Mouse (Mus musculus) liver, embryonic 15.5 days (tissue): ENCODE measurements around the gene Tex10. TPM values are rescaled to one million over a fixed set of nuclear protein-coding genes. Genes with fewer than 3 reads are reported as not detected.
A peak's percentile ranks its signal among the peaks of the same experiment; 100 is the strongest.

Source experiments
- ATAC-seq: fragments of 200-750 bp; cut with Nextera tagmentation; 2 replicates; pipeline ENCODE4 v1.8.0; 2017; ENCODE audit warnings: moderate number of reproducible peaks, mild to moderate bottlenecking, moderate library complexity; ENCODE audit not compliant: insufficient read depth
- H3K27ac ChIP-seq: fragments of 300-500 bp; sonication (generic); replicated peaks from 2 replicates; pipeline ENCODE4 v1.5.1; 2015; ENCODE audit warnings: mild to moderate bottlenecking, inconsistent platforms
- H3K27me3 ChIP-seq: fragments of 300-500 bp; sonication (generic); 2 replicates; pipeline ENCODE4 v1.6.1; 2015; ENCODE audit warnings: mild to moderate bottlenecking, inconsistent platforms
- H3K36me3 ChIP-seq: fragments of 300-500 bp; sonication (generic); replicated peaks from 2 replicates; pipeline ENCODE4 v1.6.1; 2015; ENCODE audit warnings: moderate library complexity, mild to moderate bottlenecking, inconsistent platforms
- H3K4me1 ChIP-seq: fragments of 300-500 bp; sonication (generic); replicated peaks from 2 replicates; pipeline ENCODE4 v1.6.1; 2015; ENCODE audit warnings: inconsistent platforms
- H3K4me2 ChIP-seq: fragments of 300-500 bp; sonication (generic); 2 replicates; pipeline ENCODE4 v1.6.1; 2015; ENCODE audit warnings: moderate library complexity, mild to moderate bottlenecking, inconsistent platforms
- H3K4me3 ChIP-seq: fragments of 300-500 bp; sonication (generic); replicated peaks from 2 replicates; pipeline ENCODE4 v1.5.1; 2015; ENCODE audit warnings: mild to moderate bottlenecking, inconsistent platforms
- H3K9ac ChIP-seq: fragments of 300-500 bp; sonication (generic); 2 replicates; pipeline ENCODE4 v1.6.1; 2015; ENCODE audit warnings: moderate library complexity, mild to moderate bottlenecking, inconsistent platforms
- H3K9me3 ChIP-seq: fragments of 300-500 bp; sonication (generic); replicated peaks from 2 replicates; pipeline ENCODE4 v1.6.1; 2016; ENCODE audit warnings: inconsistent platforms
- WGBS: fragments of 180-500 bp; shearing (Covaris S2); methylation state at CpG from one replicate; pipeline ENCODE4 v1.1.7; 2015; ENCODE audit warnings: mixed read lengths; ENCODE audit not compliant: insufficient replicate concordance; 5-methylcytosine and 5-hydroxymethylcytosine counted together
- polyA plus RNA-seq: library from polyadenylated mRNA; unstranded; fragments of >200 nt; fragmentation: Nextera tagmentation; extraction: Ambion mirVana; gene quantifications from 2 replicates; pipeline ENCODE4 v1.2.1, GENCODE M21; 2015

The Tex10 gene
- polyA plus RNA-seq, result 13.4 and 14.8 TPM in 2 replicates

DNA sequence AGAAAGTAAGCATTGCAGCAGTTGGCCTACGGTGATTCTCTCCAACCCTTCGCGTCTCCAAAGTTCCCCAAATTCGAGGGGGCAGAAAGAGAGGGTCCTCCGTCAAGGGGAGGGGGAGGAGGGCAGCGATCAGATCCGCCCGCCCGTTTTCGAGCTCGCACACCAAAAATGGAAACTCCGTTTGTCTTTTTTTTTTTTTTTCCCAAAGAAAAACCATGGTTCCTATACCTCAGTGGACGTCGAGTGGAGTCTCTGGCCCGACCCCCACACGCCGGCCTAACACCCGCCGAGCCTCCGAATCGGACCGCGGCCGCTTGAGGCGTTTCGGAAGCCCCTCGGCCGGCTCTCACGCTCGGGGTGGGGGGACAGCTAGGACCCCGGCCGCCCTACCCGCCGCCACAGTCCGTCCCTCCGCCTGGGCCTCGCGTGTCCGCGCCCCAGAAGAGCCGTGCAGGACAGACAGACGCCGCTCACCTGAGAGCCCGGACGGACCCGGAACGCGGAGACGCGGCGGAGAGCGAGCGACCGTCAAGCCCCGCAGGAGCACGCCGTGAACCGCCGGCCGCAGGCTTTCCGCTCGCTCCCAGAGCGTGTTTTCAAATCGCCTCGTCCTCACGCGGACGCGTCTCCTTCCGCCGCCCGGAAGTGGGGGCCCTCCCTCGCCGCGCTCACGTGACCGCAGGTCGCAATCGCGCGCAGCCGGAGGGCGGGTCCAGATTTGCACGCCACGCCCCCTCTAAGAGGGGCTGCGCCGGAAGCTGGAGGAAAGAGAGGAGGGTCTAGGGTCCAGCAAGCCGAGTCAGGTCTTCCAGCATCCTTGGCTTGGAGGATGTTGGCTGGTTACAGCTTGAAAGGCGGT is at the start of gene Tex10:
Gene Tex10 (minus strand): TSS at position 668 of the 859 bp plus-strand sequence.
- peaks cover 25% of the 10 kb centered on the region for H3K4me1 ChIP-seq
- H3K9me3 ChIP-seq, result no peaks in the 10 kb centered on the region
- H3K36me3 ChIP-seq, result peaks cover 7% of the 10 kb centered on the region
- peak within 1 kb of the TSS; percentile 59 for H3K27ac ChIP-seq
- H3K27me3 ChIP-seq, result no peaks in the 10 kb centered on the region
- H3K9ac ChIP-seq, result peak within 1 kb of the TSS; percentile 83
- WGBS, result under 1% methylated on average over 89 of the region's 89 CpGs
- H3K4me2 ChIP-seq, result peak within 1 kb of the TSS; percentile 89
- ATAC-seq, result peak; percentile 90
- peak within 1 kb of the TSS; percentile 82 for H3K4me3 ChIP-seq

DNA sequence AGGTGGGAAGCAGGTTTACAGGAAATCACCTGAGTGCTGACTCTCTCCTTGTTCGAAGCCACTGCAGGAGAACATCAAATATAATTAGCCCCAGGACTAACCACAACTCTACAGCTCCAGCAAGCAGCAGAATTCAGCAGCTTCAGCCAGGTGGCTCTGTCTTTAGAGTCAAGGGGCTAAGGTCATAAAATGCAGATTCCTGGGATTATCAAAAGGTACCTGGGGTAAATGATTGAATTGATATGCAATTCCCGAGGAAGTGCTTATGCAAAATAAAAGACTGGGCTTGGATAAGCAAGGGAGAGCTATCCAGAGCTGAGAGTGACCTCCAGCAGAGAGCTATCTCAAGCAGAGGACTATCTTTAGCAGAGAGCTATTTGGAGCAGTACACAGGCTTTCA is 37.6 kb upstream of the Tex10 start:
- 23% methylated on average over 2 of the region's 2 CpGs for WGBS
- ATAC-seq, result no peak
- Histone ChIP-seq H3K36me3 (no peaks in the 10 kb centered on the region), H3K9me3 (no peaks in the 10 kb centered on the region), H3K27me3 (no peaks in the 10 kb centered on the region), H3K4me2 (no peak overlapping the region), H3K9ac (no peak overlapping the region), H3K4me1 (no peaks in the 10 kb centered on the region), H3K27ac (no peak overlapping the region), H3K4me3 (no peak overlapping the region)

DNA sequence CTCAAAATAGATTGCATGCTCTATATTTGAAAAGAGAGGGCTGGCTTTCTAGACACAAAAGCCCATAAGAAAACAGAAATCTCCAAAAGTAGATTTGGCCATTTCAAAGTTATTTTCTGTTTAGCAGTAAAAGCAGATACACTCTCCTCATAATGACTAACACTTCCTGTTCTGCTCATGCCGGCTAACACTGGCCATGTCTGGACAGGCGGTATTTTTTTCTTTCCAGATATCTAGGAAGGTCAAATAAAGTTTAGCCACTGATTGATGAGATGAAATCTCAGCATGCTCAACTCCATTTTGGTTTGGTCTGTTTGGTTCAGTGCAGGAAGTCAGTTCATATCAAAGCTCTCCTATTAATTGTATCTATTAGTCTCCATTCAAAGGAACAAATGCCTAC is 19.3 kb upstream of the Tex10 start:
- no peak for ATAC-seq
- Histone ChIP-seq H3K9me3 (no peaks in the 10 kb centered on the region), H3K4me1 (no peaks in the 10 kb centered on the region), H3K27me3 (no peaks in the 10 kb centered on the region), H3K9ac (no peak overlapping the region), H3K27ac (no peak overlapping the region), H3K4me3 (no peak overlapping the region), H3K36me3 (no peaks in the 10 kb centered on the region), H3K4me2 (no peak overlapping the region)
- WGBS, result 43% methylated on average over 2 of the region's 2 CpGs

DNA sequence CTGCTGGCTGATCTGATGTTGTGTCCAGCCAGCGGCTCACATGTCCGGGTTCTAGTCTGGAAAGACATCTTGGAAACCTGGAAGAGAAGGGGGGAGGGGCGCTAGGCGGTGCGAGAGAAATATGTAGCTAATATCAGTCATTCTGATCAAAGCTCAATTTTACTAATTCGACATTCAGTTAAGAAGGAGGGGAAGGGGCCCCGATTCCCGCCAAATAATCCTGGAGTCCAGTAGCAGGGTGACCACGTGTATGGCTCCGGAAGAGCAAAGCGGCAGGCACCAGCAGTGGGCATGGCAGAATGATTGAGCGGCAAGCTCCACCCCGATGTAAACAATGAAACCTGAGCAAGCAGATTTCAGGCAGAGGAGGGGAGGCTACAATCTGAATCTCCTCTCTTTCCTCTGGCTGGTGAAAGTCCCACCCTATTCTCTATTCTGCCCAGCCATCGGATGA is 18.1 kb upstream of the Tex10 start:
- Histone ChIP-seq H3K9me3 (no peaks in the 10 kb centered on the region), H3K4me1 (no peaks in the 10 kb centered on the region), H3K4me2 (peak overlapping the region; percentile 47), H3K4me3 (peak overlapping the region; percentile 21), H3K9ac (no peak overlapping the region), H3K27ac (no peak overlapping the region), H3K27me3 (no peaks in the 10 kb centered on the region), H3K36me3 (no peaks in the 10 kb centered on the region)
- 9% methylated on average over 14 of the region's 14 CpGs for WGBS
- ATAC-seq, result no peak

DNA sequence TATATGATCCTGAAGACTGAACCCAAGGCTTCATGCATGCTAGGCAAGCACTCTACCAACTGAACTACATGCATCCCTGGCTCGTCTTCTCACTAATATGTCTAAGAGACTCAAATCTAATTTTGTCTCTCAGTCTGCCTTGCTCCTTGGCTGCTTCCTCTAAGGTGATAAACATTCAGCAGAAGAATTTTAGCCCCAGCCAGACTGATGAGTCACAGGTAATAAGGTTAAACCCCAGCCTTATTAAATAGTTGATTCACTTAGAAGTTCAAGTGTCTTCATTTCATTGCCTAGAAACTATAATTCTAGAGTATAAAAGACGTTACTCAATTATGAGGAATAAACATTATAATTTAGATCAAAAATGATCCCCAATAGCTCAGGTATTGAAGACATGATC is 15.7 kb upstream of the Tex10 start:
- no peak overlapping the region for H3K9ac ChIP-seq
- ATAC-seq, result no peak
- no peak overlapping the region for H3K4me3 ChIP-seq
- no peaks in the 10 kb centered on the region for H3K9me3 ChIP-seq
- no peaks in the 10 kb centered on the region for H3K36me3 ChIP-seq
- no peak overlapping the region for H3K4me2 ChIP-seq
- WGBS, result 57% methylated on average over 2 of the region's 2 CpGs
- no peaks in the 10 kb centered on the region for H3K27me3 ChIP-seq
- H3K4me1 ChIP-seq, result no peaks in the 10 kb centered on the region
- no peak overlapping the region for H3K27ac ChIP-seq

DNA sequence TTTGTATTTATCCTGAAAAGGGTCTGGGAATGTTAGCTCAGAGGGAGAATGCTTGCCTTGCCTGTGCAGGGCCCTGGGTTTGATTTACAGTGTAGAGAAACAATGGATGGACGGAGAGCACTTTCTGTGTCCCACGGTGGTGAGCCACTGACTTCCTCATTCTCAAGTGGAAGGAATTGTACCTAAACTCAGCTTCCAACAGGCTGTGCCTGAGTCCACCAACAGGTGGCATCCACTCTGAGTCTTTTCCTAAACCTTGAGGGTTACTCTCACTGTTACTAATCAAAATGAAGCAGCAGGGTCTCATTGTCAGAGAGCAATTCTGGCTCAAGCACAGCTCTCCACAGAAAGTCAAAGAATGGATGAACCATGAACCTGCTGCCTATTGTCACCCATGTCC is 8.0 kb upstream of the Tex10 start:
- Histone ChIP-seq H3K9ac (no peak overlapping the region), H3K4me1 (no peaks in the 10 kb centered on the region), H3K4me3 (no peak overlapping the region), H3K9me3 (no peaks in the 10 kb centered on the region), H3K4me2 (no peak overlapping the region), H3K27me3 (no peaks in the 10 kb centered on the region), H3K36me3 (no peaks in the 10 kb centered on the region), H3K27ac (no peak overlapping the region)
- no peak for ATAC-seq
- 11% methylated on average over 2 of the region's 2 CpGs for WGBS

DNA sequence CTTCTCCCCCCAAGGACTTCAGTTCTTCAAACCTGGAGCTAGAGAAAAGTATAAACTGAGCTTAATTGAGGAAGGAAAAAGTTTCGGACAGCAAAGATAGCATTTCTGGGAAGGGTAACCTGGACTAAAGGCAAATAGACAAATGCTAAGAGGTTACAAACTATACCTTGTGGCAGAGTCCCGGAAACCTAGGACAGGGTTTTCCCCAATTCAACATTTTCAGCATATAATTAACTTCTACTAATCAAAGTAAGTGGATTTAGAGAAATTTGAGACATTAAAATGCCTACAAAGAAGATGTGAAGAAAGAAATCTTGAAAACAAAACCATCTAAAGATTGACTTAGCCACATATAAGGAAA is 372 bp upstream of the Tex10 start:
- ATAC-seq, result no peak
- Histone ChIP-seq H3K4me2 (peak overlapping the region; percentile 89), H3K36me3 (peaks cover 1% of the 10 kb centered on the region), H3K27me3 (no peaks in the 10 kb centered on the region), H3K9me3 (no peaks in the 10 kb centered on the region), H3K27ac (no peak overlapping the region), H3K4me1 (peaks cover 25% of the 10 kb centered on the region), H3K9ac (0 out of 2 replicates have a peak overlapping the region, but pooled peaks have one; percentile 83), H3K4me3 (peak overlapping the region; percentile 82)
- 67% methylated on average over 2 of the region's 2 CpGs for WGBS

DNA sequence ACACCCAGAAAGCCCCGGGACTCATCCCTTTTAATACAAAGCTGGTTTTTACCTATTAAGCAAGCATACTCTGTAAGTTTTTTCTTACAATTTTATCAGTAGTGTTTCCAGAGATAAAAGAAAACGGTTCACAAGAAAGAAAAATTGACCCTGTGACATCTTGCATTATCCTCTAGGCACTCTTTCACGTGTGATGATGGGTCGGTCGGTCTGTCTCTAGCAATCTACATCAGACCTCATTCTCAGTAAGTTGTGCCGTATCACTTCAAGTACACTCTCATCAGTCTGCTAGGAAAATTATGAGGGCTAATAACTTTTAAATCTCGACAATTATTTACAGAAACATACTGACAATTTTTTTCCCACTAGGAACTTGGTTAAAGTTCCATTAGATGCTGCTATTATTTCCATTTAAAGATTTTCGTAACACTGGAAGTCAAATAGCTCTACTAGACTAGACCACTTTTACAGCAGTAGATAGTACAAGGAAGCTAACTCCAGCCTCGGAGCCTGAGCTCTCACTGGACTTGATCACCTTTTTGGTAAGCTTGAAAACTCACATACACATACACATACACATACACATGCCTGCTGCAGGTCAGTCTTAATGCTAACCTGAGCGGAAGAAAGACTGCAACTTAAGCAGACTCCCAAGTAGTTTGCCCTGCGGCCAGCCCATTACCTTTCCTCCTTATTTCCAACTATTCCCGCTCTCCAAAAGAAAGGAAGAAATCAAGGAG is 1.0 kb downstream of the Tex10 start:
- Histone ChIP-seq H3K27ac (0 out of 2 replicates have a peak overlapping the region, but pooled peaks have one; percentile 59), H3K27me3 (no peaks in the 10 kb centered on the region), H3K4me1 (peaks cover 25% of the 10 kb centered on the region), H3K4me3 (peak overlapping the region; percentile 82), H3K9ac (peak overlapping the region; percentile 83), H3K36me3 (peaks cover 11% of the 10 kb centered on the region), H3K4me2 (peak overlapping the region; percentile 89), H3K9me3 (no peaks in the 10 kb centered on the region)
- no peak for ATAC-seq
- 3% methylated on average over 12 of the region's 12 CpGs for WGBS

DNA sequence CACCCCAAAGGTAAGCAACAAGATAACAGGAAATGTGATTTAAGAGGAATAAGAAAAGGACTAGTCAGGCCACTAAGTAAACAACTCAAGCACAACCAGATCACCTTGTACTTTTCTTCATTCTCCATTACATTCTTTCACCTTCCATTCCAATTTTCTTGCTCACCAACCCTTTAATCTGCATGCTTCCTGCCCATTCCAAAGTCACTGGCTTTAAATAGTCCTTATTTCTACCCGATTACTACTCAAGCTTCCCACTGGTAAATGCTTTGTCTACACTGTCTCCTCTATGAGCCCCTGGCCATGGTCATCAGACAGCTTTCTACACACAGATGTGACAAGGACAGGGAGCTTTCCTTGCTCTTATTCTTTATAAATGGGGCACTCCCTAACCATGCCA is 2.3 kb downstream of the Tex10 start:
- H3K9me3 ChIP-seq, result no peaks in the 10 kb centered on the region
- no peaks in the 10 kb centered on the region for H3K27me3 ChIP-seq
- ATAC-seq, result no peak
- no peak overlapping the region for H3K27ac ChIP-seq
- H3K9ac ChIP-seq, result no peak overlapping the region; the same call in 1 of the 2 replicates
- 54% methylated on average over 1 of the region's 1 CpGs for WGBS
- no peak overlapping the region for H3K4me3 ChIP-seq
- peaks cover 25% of the 10 kb centered on the region for H3K4me1 ChIP-seq
- peaks cover 20% of the 10 kb centered on the region for H3K36me3 ChIP-seq
- H3K4me2 ChIP-seq, result peak overlapping the region; percentile 89

DNA sequence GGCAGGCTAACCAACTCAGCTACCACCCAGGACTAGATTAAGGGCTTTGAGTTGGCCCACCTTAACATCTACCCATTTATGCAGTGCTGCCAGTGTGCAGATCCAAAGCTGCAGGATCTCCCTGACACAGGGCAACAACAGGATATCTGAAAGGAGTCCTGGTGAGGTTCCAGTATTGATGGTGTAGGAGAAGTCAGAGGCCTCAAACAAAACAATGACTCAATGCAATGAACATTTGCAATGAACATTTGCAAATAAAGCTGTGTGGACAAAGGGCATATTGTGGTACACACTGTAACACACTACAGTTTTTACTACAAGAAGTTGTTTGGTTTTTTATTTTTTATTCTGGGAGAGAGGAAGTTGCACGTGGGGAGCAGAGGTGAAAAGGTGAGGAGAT is 12.2 kb downstream of the Tex10 start:
- ATAC-seq, result no peak
- H3K9ac ChIP-seq, result no peak overlapping the region
- peaks cover 52% of the 10 kb centered on the region for H3K36me3 ChIP-seq
- no peak overlapping the region for H3K4me3 ChIP-seq
- H3K27ac ChIP-seq, result no peak overlapping the region
- H3K4me1 ChIP-seq, result no peaks in the 10 kb centered on the region
- H3K27me3 ChIP-seq, result no peaks in the 10 kb centered on the region
- whole genome bisulfite sequencing, result 74% methylated on average over 1 of the region's 1 CpGs
- H3K4me2 ChIP-seq, result no peak overlapping the region
- no peaks in the 10 kb centered on the region for H3K9me3 ChIP-seq

DNA sequence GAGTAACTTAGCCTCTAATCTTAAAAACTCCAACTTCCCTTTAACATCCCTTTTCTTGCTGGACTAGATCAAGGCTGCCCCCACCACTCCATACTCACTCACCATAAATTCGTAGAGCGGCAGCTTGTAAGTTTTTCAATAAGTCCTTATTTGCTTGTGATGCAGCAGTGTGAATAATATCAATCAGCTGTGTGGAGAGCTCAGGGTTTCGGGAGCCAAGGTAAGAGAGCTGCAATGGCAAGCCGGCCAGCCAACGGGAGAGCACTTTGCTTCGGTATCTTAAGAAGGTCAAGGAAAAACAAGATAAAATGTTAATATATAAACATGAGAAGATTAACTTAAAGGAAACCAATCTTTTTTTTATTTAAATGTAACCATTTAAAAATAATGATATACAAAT is 14.8 kb downstream of the Tex10 start:
- H3K9me3 ChIP-seq, result no peaks in the 10 kb centered on the region
- H3K27me3 ChIP-seq, result no peaks in the 10 kb centered on the region
- H3K9ac ChIP-seq, result no peak overlapping the region
- no peak overlapping the region for H3K4me2 ChIP-seq
- H3K36me3 ChIP-seq, result peaks cover 59% of the 10 kb centered on the region
- no peak for ATAC-seq
- no peaks in the 10 kb centered on the region for H3K4me1 ChIP-seq
- H3K4me3 ChIP-seq, result no peak overlapping the region
- 82% methylated on average over 6 of the region's 6 CpGs for WGBS
- no peak overlapping the region for H3K27ac ChIP-seq
